Mouse (Mus musculus) hindbrain, embryonic 15.5 days (tissue): ENCODE results near the gene Olfr361. TPM values are rescaled to one million over a fixed set of nuclear protein-coding genes. Genes with fewer than 3 reads are reported as not detected.
"Not testable (repeated sequence)": the region's sequence is repeated elsewhere in the genome, so short reads cannot be mapped to it uniquely, and the experiment has no call there.

Experiments
- ATAC-seq: fragments of 200-750 bp; cut with Nextera tagmentation; 2 replicates; pipeline ENCODE4 v1.8.0; 2017; ENCODE audit warnings: low read depth, moderate number of reproducible peaks, moderate TSS enrichment; ENCODE audit not compliant: low FRiP score
- H3K27ac ChIP-seq: fragments of 300-500 bp; sonication (generic); replicated peaks from 2 replicates; pipeline ENCODE4 v1.5.1; 2015; ENCODE audit warnings: mild to moderate bottlenecking, inconsistent platforms
- H3K27me3 ChIP-seq: fragments of 300-500 bp; sonication (generic); 2 replicates; pipeline ENCODE4 v1.6.1; 2015; ENCODE audit warnings: control low read depth, inconsistent platforms
- H3K36me3 ChIP-seq: fragments of 300-500 bp; sonication (generic); 2 replicates; pipeline ENCODE4 v1.6.1; 2015; ENCODE audit warnings: control low read depth, inconsistent platforms
- H3K4me1 ChIP-seq: fragments of 300-500 bp; sonication (generic); replicated peaks from 2 replicates; pipeline ENCODE4 v1.6.1; 2015; ENCODE audit warnings: control low read depth, inconsistent platforms
- H3K4me2 ChIP-seq: fragments of 300-500 bp; sonication (generic); 2 replicates; pipeline ENCODE4 v1.6.1; 2015; ENCODE audit warnings: moderate library complexity, mild to moderate bottlenecking, inconsistent platforms
- H3K4me3 ChIP-seq: fragments of 300-500 bp; sonication (generic); 2 replicates; pipeline ENCODE4 v1.5.1; 2015; ENCODE audit warnings: mild to moderate bottlenecking, inconsistent platforms
- H3K9ac ChIP-seq: fragments of 300-500 bp; sonication (generic); 2 replicates; pipeline ENCODE4 v1.6.1; 2015; ENCODE audit warnings: inconsistent platforms
- H3K9me3 ChIP-seq: fragments of 300-500 bp; sonication (generic); 2 replicates; pipeline ENCODE4 v1.6.1; 2016; ENCODE audit warnings: control low read depth, inconsistent platforms
- whole genome bisulfite sequencing: fragments of 180-500 bp; shearing (Covaris S2); methylation state at CpG from one replicate; pipeline ENCODE4 v1.1.7; 2015; 5-methylcytosine and 5-hydroxymethylcytosine counted together
- polyA plus RNA-seq: library from polyadenylated mRNA; unstranded; fragments of >200 nt; fragmentation: Nextera tagmentation; extraction: Ambion mirVana; gene quantifications from 2 replicates; pipeline ENCODE4 v1.2.1, GENCODE M21; 2015

Olfr361 gene
- polyA plus RNA-seq, result not detected in 2 replicates

DNA sequence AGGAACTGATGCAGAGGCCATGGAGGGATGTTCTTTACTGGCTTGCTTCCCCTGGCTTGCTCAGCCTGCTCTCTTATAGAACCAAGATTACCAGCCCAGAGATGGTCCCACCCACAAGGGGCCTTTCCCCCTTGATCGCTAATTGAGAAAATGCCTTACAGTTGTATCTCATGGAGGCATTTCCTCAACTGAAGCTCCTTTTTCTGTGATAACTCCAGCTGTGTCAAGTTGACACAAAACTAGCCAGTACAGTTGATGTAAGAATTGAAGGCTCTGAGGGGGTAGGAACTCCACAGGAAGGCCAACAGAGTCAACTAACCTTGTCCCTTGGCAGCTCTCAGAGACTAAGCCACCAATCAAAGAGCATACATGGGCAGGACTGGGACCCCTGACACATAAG is at the start of gene Olfr361:
TSS of gene Olfr361 (minus strand) at position 101 of the 400 bp plus-strand sequence.
- not testable (repeated sequence) for H3K4me1 ChIP-seq, H3K27ac ChIP-seq, H3K36me3 ChIP-seq, H3K4me2 ChIP-seq, H3K27me3 ChIP-seq, ATAC-seq, H3K4me3 ChIP-seq, H3K9ac ChIP-seq, H3K9me3 ChIP-seq
- 67% methylated on average over 1 of the region's 1 CpGs for WGBS

DNA sequence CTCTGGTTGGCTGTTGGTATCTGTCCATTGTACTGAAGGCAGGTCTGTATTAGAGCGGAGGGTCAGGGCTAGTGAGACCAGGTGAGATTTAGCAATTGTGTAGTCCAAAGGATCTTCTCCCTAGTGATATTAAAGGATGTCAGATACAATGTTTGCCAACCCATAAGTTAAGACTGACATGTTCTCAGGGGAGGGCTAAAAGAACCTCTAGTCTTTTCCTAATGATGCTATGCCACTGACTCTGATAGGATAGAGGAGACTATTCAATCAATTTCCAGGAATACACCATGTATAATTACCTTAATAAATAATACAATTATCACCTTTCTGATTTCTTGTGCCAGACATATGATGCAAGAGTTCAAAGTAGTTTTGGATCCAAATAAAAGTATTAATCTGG is 28.7 kb upstream of the Olfr361 start, which contains the start of gene Olfr362:
TSS of gene Olfr362 (minus strand) at position 101 of the 400 bp plus-strand sequence.
- Histone ChIP-seq H3K36me3 (no peaks in the 10 kb centered on the region), H3K4me3 (no peak within 1 kb of the TSS), H3K9me3 (peaks cover 5% of the 10 kb centered on the region; the same call in 1 of the 2 replicates), H3K9ac (no peak within 1 kb of the TSS), H3K27me3 (no peaks in the 10 kb centered on the region), H3K4me1 (no peaks in the 10 kb centered on the region), H3K4me2 (no peak within 1 kb of the TSS), H3K27ac (no peak within 1 kb of the TSS)
- 83% methylated on average over 1 of the region's 1 CpGs for WGBS
- ATAC-seq, result no peak

DNA sequence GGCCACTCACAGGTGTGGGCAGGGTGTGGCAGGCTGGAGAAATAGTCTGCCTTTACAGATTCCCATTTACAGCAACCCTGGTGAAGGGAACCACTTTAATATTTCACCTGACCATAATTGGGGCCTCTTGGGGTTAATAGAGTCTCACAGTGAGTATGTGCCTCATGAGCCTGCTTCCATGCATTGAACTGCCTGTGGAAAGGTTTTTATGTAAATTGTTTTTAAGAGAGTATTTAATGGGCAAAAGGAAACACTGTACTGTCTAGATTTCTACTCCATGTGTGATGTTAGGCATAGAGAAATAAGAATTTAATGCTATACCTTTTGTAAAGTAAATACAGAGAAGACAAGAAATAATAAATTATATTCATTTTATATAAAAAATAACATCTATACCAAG is 23.6 kb downstream of the Olfr361 start, which contains the start of gene Olfr360:
TSS of gene Olfr360 (plus strand) at position 301 of the 400 bp plus-strand sequence.
- no peak within 1 kb of the TSS for H3K9ac ChIP-seq
- H3K4me1 ChIP-seq, result no peaks in the 10 kb centered on the region
- H3K4me2 ChIP-seq, result no peak within 1 kb of the TSS
- no peaks in the 10 kb centered on the region for H3K9me3 ChIP-seq
- no peak within 1 kb of the TSS for H3K4me3 ChIP-seq
- no peaks in the 10 kb centered on the region for H3K27me3 ChIP-seq
- no peaks in the 10 kb centered on the region for H3K36me3 ChIP-seq
- H3K27ac ChIP-seq, result no peak within 1 kb of the TSS
- no peak for ATAC-seq

Other genes starting within 250 kb of the Olfr361 start
- gene Olfr350, start 243.0 kb downstream of the Olfr361 start, polyA plus RNA-seq, result not detected in 2 replicates
- not detected in 2 replicates for gene Olfr351, start 226.6 kb downstream of the Olfr361 start, polyA plus RNA-seq
- not detected in 2 replicates for gene Olfr352, start 220.8 kb downstream of the Olfr361 start, polyA plus RNA-seq
- gene Olfr353, start 196.4 kb downstream of the Olfr361 start, polyA plus RNA-seq, result not detected in 2 replicates
- gene Olfr354, start 183.6 kb downstream of the Olfr361 start, polyA plus RNA-seq, result not detected in 2 replicates
- not detected in 2 replicates for gene Olfr355, start 160.4 kb downstream of the Olfr361 start, polyA plus RNA-seq
- gene Olfr356, start 152.2 kb downstream of the Olfr361 start, polyA plus RNA-seq, result not detected in 2 replicates
- not detected in 2 replicates for gene Olfr357, start 95.5 kb downstream of the Olfr361 start, polyA plus RNA-seq
- gene Olfr358, start 80.0 kb downstream of the Olfr361 start, polyA plus RNA-seq, result not detected in 2 replicates
- not detected in 2 replicates for gene Olfr360, start 23.5 kb downstream of the Olfr361 start, polyA plus RNA-seq
- not detected in 2 replicates for gene Olfr362, start 28.6 kb upstream of the Olfr361 start, polyA plus RNA-seq
- not detected in 2 replicates for gene Olfr364-ps1, start 50.0 kb upstream of the Olfr361 start, polyA plus RNA-seq
- gene Olfr365, start 98.9 kb upstream of the Olfr361 start, polyA plus RNA-seq, result not detected in 2 replicates
- not detected in 2 replicates for gene Olfr366, start 122.3 kb upstream of the Olfr361 start, polyA plus RNA-seq
- gene Olfr368, start 237.2 kb upstream of the Olfr361 start, polyA plus RNA-seq, result not detected in 2 replicates